Comparison of ENCODE assay signal across 8 mouse cellular contexts in the genomic region with DNA sequence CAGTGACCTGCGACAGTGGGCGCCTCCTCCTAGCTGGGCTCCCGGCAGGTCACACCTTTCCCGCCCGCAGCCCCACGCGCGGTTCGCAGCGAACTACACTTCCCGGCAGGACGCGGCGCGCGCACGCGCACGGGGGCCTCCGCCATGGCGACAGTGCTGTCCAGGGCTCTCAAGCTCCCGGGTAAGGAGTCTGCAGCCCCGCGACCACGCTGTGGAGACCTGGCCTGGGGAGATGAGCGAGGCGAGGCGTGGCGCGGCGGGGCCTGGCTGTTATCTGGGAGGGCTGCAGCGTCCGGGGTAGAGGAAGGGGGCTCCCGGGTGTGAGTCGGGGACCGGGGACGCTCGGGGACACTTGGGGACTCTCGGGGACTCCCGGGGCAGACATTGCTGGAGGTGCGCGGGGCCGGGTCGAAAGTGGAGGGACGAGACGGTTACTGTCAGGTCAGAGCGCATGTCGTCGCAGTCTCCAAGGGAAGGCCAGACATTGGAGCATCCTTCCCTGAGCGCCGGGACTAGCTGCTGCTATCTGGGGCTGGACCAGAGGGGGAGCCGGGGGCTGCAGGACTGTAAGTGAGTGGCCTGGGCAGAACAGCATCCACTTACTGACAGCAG. TPM values are rescaled to one million over a fixed set of nuclear protein-coding genes. Genes with fewer than 3 reads are reported as not detected.
DNase-seq lines count a peak whose midpoint lies in the region; ATAC-seq and TF ChIP-seq lines count a peak whose summit lies in the region.

A gene (plus strand): TSS at position 57 of the 612 bp plus-strand sequence.
A gene (minus strand): TSS at position 102 of the 612 bp plus-strand sequence.

- no peaks in the 10 kb centered on the region for H3K79me3 ChIP-seq in C2C12 (ENCODE audit: low read depth)

- H3K4me2 ChIP-seq in kidney, embryonic 15.5 days, result peak within 1 kb of the TSS; percentile 96
- H3K4me2 ChIP-seq in myocyte (ENCODE audit: low read depth), result peak within 1 kb of the TSS; percentile 84

- ATAC-seq in erythroblast, adult 5-6 weeks (replicated peaks; ENCODE audit: low FRiP score, poor library complexity, severe bottlenecking), result peak; percentile 60
- ATAC-seq in kidney, embryonic 15.5 days (replicated peaks; ENCODE audit: low FRiP score), result peak; percentile 90

- H3K36me3 ChIP-seq in C2C12 (ENCODE audit: control insufficient read depth, insufficient read depth), result no peaks in the 10 kb centered on the region
- H3K36me3 ChIP-seq in heart, embryonic 10.5 days, result no peaks in the 10 kb centered on the region
- H3K36me3 ChIP-seq in kidney, embryonic 15.5 days, result no peaks in the 10 kb centered on the region
- H3K36me3 ChIP-seq in myocyte (ENCODE audit: control insufficient read depth, insufficient read depth), result no peaks in the 10 kb centered on the region

- H3K27me3 ChIP-seq in C2C12 (ENCODE audit: control insufficient read depth, insufficient read depth, insufficient read length) (no peaks in the 10 kb centered on the region), myocyte (ENCODE audit: control insufficient read depth, insufficient read depth, insufficient read length) (no peaks in the 10 kb centered on the region)
- H3K27me3 ChIP-seq in heart, embryonic 10.5 days (ENCODE audit: insufficient read depth, poor library complexity, severe bottlenecking), result peaks cover 14% of the 10 kb centered on the region; the same call in 1 of the 2 replicates
- no peaks in the 10 kb centered on the region for H3K27me3 ChIP-seq in kidney, embryonic 15.5 days

- no peak for TF ChIP-seq CTCF in C2C12 (IDR thresholded peaks at IDR 0.05; ENCODE audit: control insufficient read depth, insufficient read depth, insufficient read length)
- TF ChIP-seq CTCF in brain, embryonic 14.5 days (IDR thresholded peaks at IDR 0.05; ENCODE audit: borderline replicate concordance, extremely low read depth, insufficient read depth, insufficient read length), result peak; percentile 35; the same call in 1 of the 2 replicates

- H3K27ac ChIP-seq in heart, embryonic 10.5 days, result peak within 1 kb of the TSS; percentile 94
- peak within 1 kb of the TSS; percentile 86 for H3K27ac ChIP-seq in kidney, embryonic 15.5 days

- WGBS in heart, embryonic 10.5 days, result under 1% methylated on average over 52 of the region's 52 CpGs
- under 1% methylated on average over 52 of the region's 52 CpGs for WGBS in kidney, embryonic 15.5 days

- peaks cover 20% of the 10 kb centered on the region for H3K4me1 ChIP-seq in heart, embryonic 10.5 days
- H3K4me1 ChIP-seq in kidney, embryonic 15.5 days, result peaks cover 29% of the 10 kb centered on the region

- H3K4me3 ChIP-seq in C2C12 (ENCODE audit: insufficient read depth, poor library complexity, severe bottlenecking) (peak within 1 kb of the TSS; percentile 41), myocyte (peak within 1 kb of the TSS; percentile 36)
- peak within 1 kb of the TSS; percentile 97 for H3K4me3 ChIP-seq in heart, embryonic 10.5 days
- H3K4me3 ChIP-seq in kidney, embryonic 15.5 days (replicated peaks), result peak within 1 kb of the TSS; percentile 90

- H3K79me2 ChIP-seq in C2C12 (ENCODE audit: control insufficient read depth, insufficient read depth) (peaks cover 9% of the 10 kb centered on the region), myocyte (ENCODE audit: control insufficient read depth, insufficient read depth) (no peaks in the 10 kb centered on the region)

- peak; percentile 91 for DNase-seq in brain, embryonic 14.5 days (ENCODE audit: low read depth)
- peak; percentile 92 for DNase-seq in heart, embryonic 10.5 days (ENCODE audit: low spot score)
- DNase-seq in liver, result peak; percentile 94
- DNase-seq in spleen, postnatal 4 days (ENCODE audit: low spot score in 2 of 2), result peak; percentile 90 to 95

- H3K9me3 ChIP-seq in heart, embryonic 10.5 days, result no peaks in the 10 kb centered on the region
- H3K9me3 ChIP-seq in kidney, embryonic 15.5 days (replicated peaks), result no peaks in the 10 kb centered on the region

- peak; percentile 52; the same call in 1 of the 2 replicates for TF ChIP-seq POLR2A in brain, embryonic 14.5 days (IDR thresholded peaks at IDR 0.05; ENCODE audit: borderline replicate concordance, extremely low read depth, insufficient read depth, insufficient read length, poor library complexity, severe bottlenecking)
- TF ChIP-seq POLR2A in myocyte (IDR thresholded peaks at IDR 0.05; ENCODE audit: insufficient read length, low read depth), result peak; percentile 54

- H3ac ChIP-seq in C2C12 (ENCODE audit: control insufficient read depth, insufficient read length, low read depth), result peak within 1 kb of the TSS; percentile 94
- peak within 1 kb of the TSS; percentile 18 for H3ac ChIP-seq in myocyte (ENCODE audit: control insufficient read depth, insufficient read length)

- H3K9ac ChIP-seq in kidney, embryonic 15.5 days, result peak within 1 kb of the TSS; percentile 85

TF ChIP-seq in C2C12, 6 proteins besides CTCF, POLR2A, EP300 and RAD21:
- TF ChIP-seq MAX (IDR thresholded peaks at IDR 0.05) (no peak), MYOD1 (IDR thresholded peaks at IDR 0.05; ENCODE audit: control insufficient read depth, insufficient read length, low read depth) (peak; percentile 14)

TF ChIP-seq in myocyte, 11 proteins besides CTCF, POLR2A, EP300 and RAD21:
- no peak for TF ChIP-seq TCF3 (IDR thresholded peaks at IDR 0.05; ENCODE audit: insufficient read length, low read depth)
- no peak for TF ChIP-seq MYOG (IDR thresholded peaks at IDR 0.05; ENCODE audit: control insufficient read depth in 1 of 3, insufficient read depth in 1 of 3, insufficient read length in 2 of 3, low read depth in 2 of 3)
- TF ChIP-seq SRF (IDR thresholded peaks at IDR 0.05; ENCODE audit: control insufficient read depth, insufficient read length, low read depth), result no peak
- TF ChIP-seq E2F4 (IDR thresholded peaks at IDR 0.05; ENCODE audit: insufficient read depth), result no peak
- TF ChIP-seq POLR2AphosphoS2 (IDR thresholded peaks at IDR 0.05; ENCODE audit: insufficient read length, low read depth), result peak; percentile 37
- TF ChIP-seq TCF12 (IDR thresholded peaks at IDR 0.05; ENCODE audit: insufficient read depth, poor library complexity, severe bottlenecking), result no peak
TF ChIP-seq in myocyte: peak in this region for 1.

RNA-seq across cellular contexts. Expression of the first gene that starts in this region (rescaled TPM):
- 4.6 TPM for polyA plus RNA-seq in C2C12 (2012; fragmentation: generic; extraction: Trizol)
- polyA plus RNA-seq in brain, embryonic 14.5 days (2012; rRNA removed), result 78.3 and 87.5 TPM in 2 replicates
- 96.6 and 108 TPM in 2 replicates for total RNA-seq in erythroblast, adult 5-6 weeks (2015; ENCODE audit: low replicate concordance)
- 155 and 168 TPM in 2 replicates for total RNA-seq in erythroblast, adult 5-6 weeks (2017; ENCODE audit: low replicate concordance)
- polyA plus RNA-seq in heart, embryonic 10.5 days (2016; fragmentation: Nextera tagmentation; extraction: Ambion mirVana), result 9.8 and 11.6 TPM in 2 replicates
- 35.5 and 37.4 TPM in 2 replicates for polyA plus RNA-seq in kidney, embryonic 15.5 days (2015; fragmentation: Nextera tagmentation; extraction: Ambion mirVana)
- 6.3 TPM for polyA plus RNA-seq in myocyte (2012; fragmentation: generic; extraction: Trizol)

RNA-seq across cellular contexts. Expression of the second gene that starts in this region (rescaled TPM):
- polyA plus RNA-seq in C2C12 (2012; fragmentation: generic; extraction: Trizol) (18.4 TPM), myocyte (2012; fragmentation: generic; extraction: Trizol) (30.5 TPM)
- 5.5 and 7.2 TPM in 2 replicates for polyA plus RNA-seq in brain, embryonic 14.5 days (2012; rRNA removed)
- total RNA-seq in erythroblast, adult 5-6 weeks (2015; ENCODE audit: low replicate concordance), result 72.1 and 87.8 TPM in 2 replicates
- 143 and 274 TPM in 2 replicates for total RNA-seq in erythroblast, adult 5-6 weeks (2017; ENCODE audit: low replicate concordance)
- polyA plus RNA-seq in heart, embryonic 10.5 days (2016; fragmentation: Nextera tagmentation; extraction: Ambion mirVana), result 20.7 and 21.2 TPM in 2 replicates
- polyA plus RNA-seq in kidney, embryonic 15.5 days (2015; fragmentation: Nextera tagmentation; extraction: Ambion mirVana), result 27.1 and 28.0 TPM in 2 replicates

Comparison
In these comparisons a context has a peak if more than half of its experiments do, and no peak if none do; other contexts are left out.
1. Peak in every context shown above with its lines: DNase-seq, ATAC-seq, H3K4me3 ChIP-seq and H3K27ac ChIP-seq.
2. H3K4me3 ChIP-seq: peak in every context shown above with its lines; median percentile 97 in heart, embryonic 10.5 days; 90 in kidney, embryonic 15.5 days; 41 in C2C12; 36 in myocyte.